Mouse (Mus musculus): ENCODE results near the gene Pitpnm2. TPM values are rescaled to one million over a fixed set of nuclear protein-coding genes. Genes with fewer than 3 reads are reported as not detected.

Pitpnm2 gene
- total RNA-seq, 2 experiments from 2014 or later: 16.7 to 17.6 TPM

GRCm38 (mm10) chr5:124202071-124202470 is 47.5 kb downstream of the Pitpnm2 start:
- DNase-seq: no peak

GRCm38 (mm10) chr5:124201564-124201963 is 48.0 kb downstream of the Pitpnm2 start:
- DNase-seq: no peak

GRCm38 (mm10) chr5:124200844-124201243 is 48.7 kb downstream of the Pitpnm2 start:
- DNase-seq: no peak

GRCm38 (mm10) chr5:124199168-124199567 is 50.4 kb downstream of the Pitpnm2 start:
- DNase-seq: no peak

- no peak for DNase-seq
Observed at GRCm38 (mm10) chr5:124198473-124198872, 51.1 kb downstream of the Pitpnm2 start.

GRCm38 (mm10) chr5:124196082-124196481 is 53.5 kb downstream of the Pitpnm2 start:
- no peak for DNase-seq

- DNase-seq: peak; percentile 75
Observed at GRCm38 (mm10) chr5:124194386-124195084, 55.0 kb downstream of the Pitpnm2 start.

GRCm38 (mm10) chr5:124193286-124194112 is 56.1 kb downstream of the Pitpnm2 start:
- DNase-seq: no peak

- DNase-seq: no peak
Observed at GRCm38 (mm10) chr5:124192726-124193285, 56.8 kb downstream of the Pitpnm2 start.

- no peak for DNase-seq
Observed at GRCm38 (mm10) chr5:124192251-124192710, 57.3 kb downstream of the Pitpnm2 start.

GRCm38 (mm10) chr5:124190146-124190870 is 59.3 kb downstream of the Pitpnm2 start:
- no peak for DNase-seq

- DNase-seq: no peak
Observed at GRCm38 (mm10) chr5:124189572-124189981, 60.0 kb downstream of the Pitpnm2 start.

- DNase-seq: no peak
Observed at GRCm38 (mm10) chr5:124187508-124188311, 61.9 kb downstream of the Pitpnm2 start.

GRCm38 (mm10) chr5:124186981-124187507 is 62.5 kb downstream of the Pitpnm2 start:
- peak; percentile 31 for DNase-seq

GRCm38 (mm10) chr5:124186465-124186854 is 63.1 kb downstream of the Pitpnm2 start:
- DNase-seq: no peak

GRCm38 (mm10) chr5:124185706-124186464 is 63.7 kb downstream of the Pitpnm2 start:
- DNase-seq: no peak

GRCm38 (mm10) chr5:124184898-124185701 is 64.5 kb downstream of the Pitpnm2 start:
- DNase-seq: no peak

- DNase-seq: no peak
Observed at GRCm38 (mm10) chr5:124184191-124184590, 65.4 kb downstream of the Pitpnm2 start.

- DNase-seq: no peak
Observed at GRCm38 (mm10) chr5:124182642-124183041, 66.9 kb downstream of the Pitpnm2 start.
